Mouse (Mus musculus): ENCODE measurements around the gene Taf1c.

The Taf1c gene

DNA sequence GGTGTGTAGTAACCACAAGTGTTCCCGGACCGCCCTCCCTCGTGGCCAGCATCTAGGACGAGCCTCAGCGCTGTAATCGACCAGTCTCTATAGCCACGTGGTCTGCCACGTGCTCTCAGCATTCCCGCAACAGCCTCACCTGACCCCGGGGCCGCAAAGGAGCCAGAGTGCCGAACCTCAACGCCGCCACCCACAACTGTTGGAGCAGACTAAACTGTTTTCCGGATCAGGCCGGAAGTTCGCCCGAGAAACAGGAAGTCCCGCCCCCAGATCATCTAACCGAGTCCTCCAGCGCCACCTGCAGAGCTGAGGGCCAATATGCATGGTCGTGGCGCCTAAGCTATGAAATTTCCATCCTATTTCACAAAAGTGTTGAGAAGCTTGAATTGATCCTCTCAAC is at the start of gene Taf1c:
TSS of gene Taf1c (minus strand) at position 227 of the 400 bp plus-strand sequence.
- DNase-seq (ENCODE audit: extremely low spot score), result peak; percentile 90

DNA sequence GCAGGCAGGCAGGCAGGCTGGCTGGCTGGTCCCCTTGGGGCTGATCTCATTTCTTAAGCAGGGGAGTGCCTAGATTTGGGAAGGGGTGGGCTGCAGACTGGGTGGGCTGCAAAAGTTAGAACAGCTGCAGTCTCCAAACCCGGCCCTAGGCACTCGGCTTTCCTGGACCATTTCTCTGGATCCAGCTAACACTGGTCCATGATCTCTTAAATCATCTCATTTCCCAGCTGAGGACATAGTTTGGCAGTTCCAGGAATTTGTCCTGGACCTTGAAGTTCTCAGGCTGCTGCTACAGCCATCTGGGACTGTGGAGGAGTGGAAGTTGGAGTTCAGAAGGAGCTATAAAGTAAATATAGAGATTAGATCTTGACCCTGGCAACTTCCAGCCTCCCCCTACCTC is 46.3 kb upstream of the Taf1c start:
- no peak for DNase-seq (ENCODE audit: extremely low spot score)

DNA sequence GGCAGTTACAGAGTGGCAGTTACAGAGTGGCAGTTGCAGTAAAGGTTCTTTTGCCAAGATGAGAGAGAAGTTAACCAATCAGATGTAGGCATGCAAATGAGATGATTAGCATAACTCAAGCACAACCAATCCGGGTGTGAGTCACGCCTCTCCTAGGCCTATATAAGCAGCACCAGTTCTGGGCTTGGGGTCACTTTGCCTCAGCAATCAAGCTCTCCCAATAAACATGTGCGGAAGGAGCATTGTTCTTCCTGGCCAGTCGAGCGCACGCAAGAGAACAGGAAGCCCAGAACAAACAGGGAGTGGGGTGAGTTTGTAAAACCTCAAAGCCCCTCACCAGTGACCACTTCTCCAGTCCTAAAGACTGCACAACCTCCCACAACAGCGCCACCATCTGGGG is 41.8 kb upstream of the Taf1c start:
- DNase-seq (ENCODE audit: extremely low spot score), result no peak

DNA sequence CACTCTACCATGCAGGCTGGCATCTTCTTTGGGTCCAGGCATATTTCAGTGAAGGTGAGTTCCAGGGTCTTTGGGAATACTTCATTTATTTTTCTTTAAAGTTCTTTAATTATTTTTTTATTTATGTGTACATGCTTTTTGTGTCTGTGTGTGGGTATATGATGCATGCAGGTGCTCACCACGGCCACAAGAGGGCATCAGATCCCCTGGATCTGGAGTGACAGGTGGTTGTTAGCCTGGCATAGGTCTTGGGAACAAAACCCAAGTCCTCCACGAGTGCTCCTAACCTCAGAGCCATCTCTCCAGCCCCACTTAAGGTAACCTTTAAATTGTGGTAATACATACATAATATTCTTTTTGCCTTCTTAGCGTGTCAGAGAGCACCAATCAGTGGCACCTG is 41.2 kb upstream of the Taf1c start:
- DNase-seq (ENCODE audit: extremely low spot score), result no peak

DNA sequence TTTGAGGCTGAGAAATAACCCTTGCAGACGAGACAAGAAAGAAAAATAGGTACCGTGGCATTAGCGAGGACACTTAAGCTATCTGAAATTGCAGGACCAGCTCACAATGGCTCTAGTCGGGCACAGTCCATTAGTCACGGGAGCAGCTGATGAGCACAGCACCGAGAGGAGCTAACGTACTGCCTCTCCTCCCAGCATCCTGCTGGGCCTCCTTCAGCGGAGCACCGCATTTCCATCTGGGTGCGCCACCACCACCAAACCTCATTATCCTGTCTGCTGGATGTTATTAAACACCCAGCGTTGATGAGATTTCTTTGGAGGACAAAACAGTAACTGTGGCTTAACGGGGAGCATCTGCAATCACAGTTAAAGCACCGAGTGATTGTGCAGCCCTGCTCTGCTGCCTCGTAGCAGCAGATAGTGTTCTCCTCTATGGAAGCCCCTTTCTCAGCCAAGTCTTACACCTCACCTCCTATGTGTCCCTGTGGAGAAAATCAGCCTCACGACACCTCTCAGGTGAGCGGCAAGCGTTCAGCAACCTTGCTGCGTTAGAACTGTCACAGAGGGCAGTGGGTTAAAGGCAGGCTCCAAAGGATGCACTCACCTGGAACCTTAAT is 40.1 kb upstream of the Taf1c start:
- DNase-seq (ENCODE audit: extremely low spot score), result no peak

DNA sequence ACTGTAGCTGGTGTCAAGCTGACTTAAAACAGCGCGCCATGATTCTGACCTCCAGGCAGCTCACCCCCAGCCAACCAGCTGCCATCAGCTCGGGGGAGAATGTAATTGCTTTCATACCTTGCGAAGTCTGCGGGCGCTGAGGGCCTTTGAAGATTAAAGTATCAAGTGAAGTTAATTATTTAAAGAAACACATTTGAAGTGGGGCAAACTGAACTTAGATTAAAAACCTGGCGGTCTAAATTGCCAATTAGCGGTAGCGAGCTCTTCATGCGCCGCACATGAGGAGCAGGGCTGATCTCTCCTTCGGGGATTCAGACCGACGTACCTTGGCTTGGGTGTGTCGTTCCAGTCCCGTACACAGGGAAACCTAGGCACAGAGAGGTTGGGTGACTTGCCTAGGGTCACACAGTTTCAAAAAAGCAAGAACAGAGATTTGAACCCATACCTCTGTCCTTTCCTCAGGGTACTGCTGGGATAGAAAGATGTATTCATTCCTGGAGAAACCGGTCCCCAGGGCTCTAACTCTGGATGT is 39.5 kb upstream of the Taf1c start:
- DNase-seq (ENCODE audit: extremely low spot score), result no peak

DNA sequence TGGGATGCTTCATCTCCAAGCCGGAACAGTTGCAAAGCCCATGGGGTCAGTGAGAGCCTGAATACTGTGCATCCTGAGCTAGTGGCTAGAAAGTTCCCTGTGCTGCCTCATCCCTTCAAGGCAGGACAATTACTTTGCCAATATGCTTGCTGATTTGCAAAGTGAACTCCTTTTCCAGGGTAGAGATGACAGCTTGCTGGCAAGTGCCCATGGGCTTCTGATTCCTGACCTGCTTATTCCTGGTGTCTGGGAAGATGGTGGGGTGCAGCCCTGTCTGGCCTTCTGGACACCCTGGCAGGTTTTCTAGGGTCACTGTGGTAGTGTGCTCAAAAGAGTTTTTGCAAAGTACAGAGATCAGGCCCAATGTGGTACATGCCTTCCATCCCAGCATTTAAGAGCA is 37.9 kb upstream of the Taf1c start:
- no peak for DNase-seq (ENCODE audit: extremely low spot score)

DNA sequence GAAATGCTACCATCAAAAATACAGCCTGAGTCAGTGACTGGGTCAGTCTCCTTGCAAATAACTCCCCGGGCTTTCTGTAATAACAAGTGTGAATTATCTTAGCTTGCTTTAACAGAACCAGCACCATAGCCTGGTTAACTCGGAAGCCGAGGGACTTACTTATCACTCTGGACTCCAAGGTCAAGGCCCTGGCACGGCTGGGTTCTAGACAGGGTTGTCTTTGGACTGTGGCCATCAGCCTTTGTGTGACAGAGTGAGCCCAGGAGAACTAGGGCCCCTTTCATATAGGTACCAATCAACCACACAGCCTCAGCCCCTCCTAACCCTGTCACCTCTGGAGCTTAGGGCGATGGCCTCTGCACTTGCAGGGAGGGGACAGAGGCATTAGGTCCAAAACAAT is 36.0 kb upstream of the Taf1c start:
- DNase-seq (ENCODE audit: extremely low spot score), result no peak

DNA sequence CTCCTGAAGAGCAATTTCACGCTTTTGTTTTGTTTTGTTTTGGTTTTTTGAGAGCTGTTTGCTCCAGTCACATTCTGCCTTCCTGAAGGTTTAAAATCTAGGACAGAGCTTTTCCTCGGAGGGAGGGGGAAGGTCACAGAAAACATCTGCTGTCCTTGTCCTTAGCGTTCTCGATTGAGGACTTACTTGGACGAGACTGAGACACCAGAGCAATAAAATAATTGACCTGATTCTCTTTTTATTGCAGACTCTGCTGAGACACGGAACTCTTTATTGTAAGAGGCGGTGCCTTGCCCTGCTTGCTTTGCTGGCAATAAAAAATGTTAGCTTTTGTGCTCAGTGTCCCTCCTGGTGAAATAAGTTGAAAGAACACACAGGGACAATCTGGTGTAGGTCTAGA is 34.8 kb upstream of the Taf1c start:
- DNase-seq (ENCODE audit: extremely low spot score), result no peak

DNA sequence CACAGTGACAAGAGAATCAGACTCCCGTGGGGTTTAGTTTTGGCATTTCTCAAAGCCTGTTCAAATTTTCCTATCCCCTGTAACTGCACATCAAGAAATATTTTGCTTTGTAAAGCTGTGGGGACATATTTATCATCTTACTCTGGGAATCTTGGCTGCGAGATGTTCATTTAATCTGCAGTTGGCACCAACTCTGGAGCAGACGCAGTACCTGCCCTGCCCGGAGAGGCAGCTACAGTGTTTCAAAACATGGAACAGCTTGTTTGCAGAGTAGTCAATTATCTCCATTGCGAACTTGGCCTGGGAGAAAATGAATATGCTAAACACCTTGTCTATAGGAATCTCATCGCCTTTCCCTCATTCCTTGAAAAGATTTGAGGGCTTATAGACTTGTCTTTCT is 33.2 kb upstream of the Taf1c start:
- no peak for DNase-seq (ENCODE audit: extremely low spot score)

DNA sequence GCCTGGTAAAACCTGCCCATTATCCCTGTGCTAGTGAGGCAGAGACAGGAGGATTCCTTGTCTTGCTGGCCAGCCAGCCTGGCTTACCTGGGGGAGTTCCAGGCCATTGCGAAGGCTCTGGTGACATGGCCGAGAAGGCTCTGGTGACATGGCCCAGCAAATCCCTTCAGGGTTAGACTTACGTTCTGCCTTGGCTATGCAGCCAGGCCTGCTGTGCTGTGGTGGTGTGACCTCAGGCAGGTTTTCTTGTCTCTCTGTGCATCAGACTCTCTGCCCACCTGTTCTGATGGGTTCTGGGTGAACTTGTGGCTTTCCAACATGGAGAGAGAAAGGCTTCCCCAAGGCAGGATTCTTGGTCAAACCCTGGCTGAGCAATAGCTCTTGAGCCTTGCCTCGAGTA is 32.4 kb upstream of the Taf1c start:
- DNase-seq (ENCODE audit: extremely low spot score), result no peak

DNA sequence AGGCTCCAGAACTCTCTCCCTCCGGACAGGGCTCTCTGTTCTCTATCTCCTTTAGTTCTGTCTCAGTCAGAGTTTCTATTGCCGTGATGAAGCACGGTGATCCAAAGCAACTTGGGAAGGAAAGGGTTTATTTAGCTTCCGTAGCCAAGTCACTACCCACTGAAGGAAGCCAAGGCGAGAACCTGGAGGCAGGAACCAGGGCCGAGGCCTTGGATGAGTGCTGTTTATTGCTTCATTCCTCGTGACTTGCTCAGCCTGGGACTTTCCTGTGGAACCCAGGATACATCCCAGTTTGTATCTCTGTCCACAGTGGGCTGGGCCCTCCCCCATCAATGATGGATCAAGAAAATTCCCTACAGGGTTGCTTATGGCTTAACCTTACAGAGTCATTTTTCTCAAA is 31.7 kb upstream of the Taf1c start:
- no peak for DNase-seq (ENCODE audit: extremely low spot score)

DNA sequence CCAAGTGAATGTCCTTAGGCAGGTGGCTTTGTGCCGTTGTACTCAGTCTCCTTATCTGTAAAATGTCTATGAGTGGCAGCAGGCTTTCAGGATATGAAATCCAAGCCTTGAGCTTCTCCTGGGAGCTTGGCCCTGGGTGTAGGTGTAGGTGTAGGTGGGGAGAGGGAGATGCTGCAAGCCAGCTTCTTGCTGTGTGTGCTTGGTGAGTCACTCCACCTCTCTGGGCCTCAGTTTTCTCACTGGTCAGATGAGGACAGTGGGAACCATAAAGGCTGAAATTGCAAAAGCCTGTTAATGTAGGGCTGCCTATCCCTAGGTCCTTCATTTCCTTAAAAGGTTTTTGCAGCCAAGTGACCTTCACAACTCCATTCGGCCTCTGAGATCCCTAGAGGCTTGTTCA is 30.9 kb upstream of the Taf1c start:
- DNase-seq (ENCODE audit: extremely low spot score), result no peak

DNA sequence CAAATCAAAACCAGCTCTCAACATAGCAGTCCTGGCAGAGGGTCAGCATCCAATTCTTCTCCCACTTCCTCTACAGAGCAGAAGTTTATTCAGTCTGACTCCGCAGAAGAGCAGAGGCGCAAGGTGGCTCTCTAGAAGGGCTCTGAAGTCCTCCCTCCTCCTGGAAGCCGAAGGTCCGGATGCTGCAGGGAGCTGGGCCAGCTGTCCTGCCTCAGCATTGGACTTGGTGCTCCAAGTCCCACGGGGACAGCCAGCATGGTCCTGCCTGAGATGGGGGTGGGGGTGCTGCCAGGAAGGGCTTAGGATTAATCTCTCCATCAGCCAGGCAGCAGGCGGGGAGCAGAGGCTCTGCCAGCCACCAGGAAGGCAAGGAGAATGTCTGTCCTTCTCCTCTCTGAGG is 30.4 kb upstream of the Taf1c start, which contains the start of gene Kcng4:
TSS of gene Kcng4 (minus strand) at position 303 of the 400 bp plus-strand sequence.
- DNase-seq (ENCODE audit: extremely low spot score), result no peak

DNA sequence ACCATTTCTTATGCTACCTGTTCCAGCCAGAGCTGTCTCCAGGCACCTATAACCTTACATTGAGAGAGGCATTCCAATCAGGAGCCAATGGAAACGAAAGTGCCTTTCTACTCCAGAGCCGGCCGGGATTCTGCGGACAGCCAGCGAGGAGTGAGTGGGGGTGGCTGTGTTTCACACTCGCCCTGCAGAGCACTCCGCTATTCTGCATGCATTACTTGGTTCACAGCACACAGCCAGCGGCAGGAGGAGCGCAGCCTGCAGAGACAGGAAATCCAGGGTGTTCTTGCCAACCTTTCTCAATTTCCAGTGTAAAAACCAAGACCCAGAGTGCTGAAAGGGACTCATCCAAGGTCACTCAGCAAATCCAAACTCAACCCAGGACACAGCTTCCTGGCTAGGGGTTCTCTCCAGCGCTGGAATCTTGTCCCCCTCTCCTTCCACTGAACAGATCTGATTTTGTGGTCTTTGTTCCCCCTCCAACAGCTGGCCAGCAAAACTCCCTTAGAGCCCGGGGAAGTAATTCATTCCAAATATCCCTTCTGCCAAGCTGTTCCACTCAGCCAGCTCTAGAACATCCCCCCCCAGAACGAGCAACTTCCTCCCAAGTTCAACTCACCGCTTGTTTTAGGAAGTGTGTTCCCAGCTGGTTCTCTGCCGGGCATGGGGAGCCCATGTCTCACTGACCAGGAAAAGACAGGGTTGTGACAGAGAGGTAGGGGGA is 29.8 kb upstream of the Taf1c start:
- no peak for DNase-seq (ENCODE audit: extremely low spot score)

DNA sequence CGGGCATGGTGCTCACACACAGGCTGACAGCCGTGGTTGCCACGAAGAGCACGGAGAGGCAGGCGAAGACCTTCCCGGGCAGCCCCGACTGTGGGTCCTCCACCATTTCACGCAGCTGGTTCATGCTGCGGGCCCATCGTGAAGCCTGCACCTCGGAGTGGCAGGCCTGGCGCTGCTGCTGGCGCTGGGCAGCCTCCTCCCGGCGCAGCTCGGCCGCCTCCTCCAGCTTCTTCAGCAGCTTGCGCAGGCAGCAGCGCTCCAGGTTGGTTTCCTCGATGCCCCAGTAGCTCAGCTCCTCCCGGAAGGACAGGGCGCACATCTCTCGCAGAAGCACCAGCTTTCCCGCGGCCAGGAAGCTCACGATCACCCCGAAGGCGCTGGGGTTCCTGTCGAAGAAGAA is 27.9 kb upstream of the Taf1c start:
- DNase-seq (ENCODE audit: extremely low spot score), result no peak

DNA sequence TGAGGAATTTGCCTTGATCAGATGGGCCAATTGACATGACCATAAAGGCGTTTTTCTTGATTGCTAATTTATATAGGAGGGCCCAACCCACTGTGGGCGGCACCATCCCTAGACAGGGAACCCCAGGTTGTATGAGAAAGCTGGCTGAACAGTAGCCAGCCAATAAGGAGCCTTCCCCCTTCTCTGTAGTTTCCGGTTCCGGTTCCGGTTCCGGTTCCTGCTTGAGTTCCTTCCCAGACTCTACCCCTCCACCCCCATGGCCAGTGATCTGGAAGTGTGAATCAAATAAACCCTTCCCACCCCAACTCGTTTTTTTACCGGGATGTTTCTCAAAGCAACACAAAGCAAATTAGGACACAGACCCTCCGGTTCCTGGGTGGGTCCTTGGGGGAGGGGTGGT is 27.2 kb upstream of the Taf1c start:
- DNase-seq (ENCODE audit: extremely low spot score), result no peak

DNA sequence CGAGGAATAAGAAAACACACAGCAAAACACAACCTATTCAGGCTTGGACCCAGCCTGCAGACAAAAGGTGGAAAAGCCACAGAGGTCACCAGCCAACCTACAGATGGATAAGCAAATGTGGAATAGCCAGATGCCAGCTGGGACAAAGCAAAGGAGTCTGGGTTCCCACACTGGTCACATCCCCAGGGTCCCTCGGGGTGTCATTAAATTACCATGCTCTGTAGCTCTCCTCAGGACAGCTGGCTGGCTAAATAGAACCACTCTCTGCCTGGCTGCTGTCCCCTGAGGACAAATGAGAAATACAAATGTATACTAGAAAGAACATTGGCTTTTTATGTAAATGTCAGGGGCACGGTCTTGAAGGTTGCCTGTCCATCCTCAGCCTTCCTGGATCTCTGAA is 25.8 kb upstream of the Taf1c start:
- no peak for DNase-seq (ENCODE audit: extremely low spot score)

DNA sequence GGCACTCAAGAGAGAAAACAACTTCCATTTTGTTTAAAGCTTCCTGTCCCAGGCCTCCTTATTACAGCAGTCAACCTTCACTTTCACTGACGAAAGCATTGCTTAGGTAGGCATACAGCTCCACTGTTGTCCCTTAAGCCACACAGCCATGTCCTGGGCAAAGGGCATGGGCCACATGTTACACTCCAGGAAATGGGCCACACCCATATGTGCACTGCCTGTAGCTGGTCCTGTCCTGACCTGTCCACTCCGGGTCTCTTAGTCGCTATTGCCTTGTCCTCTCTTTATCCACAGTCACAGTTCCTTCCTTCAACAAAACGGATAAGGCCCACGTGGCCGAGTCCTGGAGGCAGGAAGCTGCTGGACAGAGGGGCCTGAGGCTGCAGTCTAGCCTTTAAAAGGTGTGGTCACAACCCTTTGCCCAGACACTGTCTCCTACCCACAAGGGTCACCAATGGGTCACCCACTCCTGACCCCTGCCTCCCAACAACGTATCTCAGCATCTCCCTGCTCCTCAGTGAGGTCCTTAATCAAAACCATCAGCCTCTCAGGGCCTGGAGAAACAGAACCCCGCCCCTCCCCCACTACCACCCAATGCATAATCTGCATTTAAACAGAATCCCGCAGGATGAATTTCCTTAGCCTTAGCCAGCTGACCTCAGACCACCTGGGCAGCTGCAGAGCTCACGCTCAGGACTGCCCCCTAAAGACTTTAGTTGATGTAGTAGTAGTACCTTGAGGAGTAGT is 22.8 kb upstream of the Taf1c start:
- peak; percentile 60 for DNase-seq (ENCODE audit: extremely low spot score)

DNA sequence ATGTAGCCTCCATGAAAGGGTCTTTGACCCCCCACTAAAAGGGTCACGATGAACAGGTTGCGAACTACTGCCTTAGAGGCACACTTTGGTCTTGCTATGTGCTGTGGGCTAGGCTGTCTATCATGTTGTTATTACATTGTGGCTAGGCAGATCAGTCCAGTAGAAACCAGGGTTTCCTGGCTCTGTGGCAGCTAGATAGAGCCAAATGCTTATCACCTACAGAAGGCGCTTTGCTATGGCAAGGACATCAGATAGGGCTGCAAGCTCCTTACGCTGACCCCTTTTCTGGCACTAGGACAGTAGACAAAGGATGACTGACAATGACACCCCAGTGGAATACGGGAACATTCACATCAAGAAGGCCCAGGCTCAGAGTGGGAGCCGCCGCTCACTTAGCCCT is 22.2 kb upstream of the Taf1c start:
- DNase-seq (ENCODE audit: extremely low spot score), result no peak

DNA sequence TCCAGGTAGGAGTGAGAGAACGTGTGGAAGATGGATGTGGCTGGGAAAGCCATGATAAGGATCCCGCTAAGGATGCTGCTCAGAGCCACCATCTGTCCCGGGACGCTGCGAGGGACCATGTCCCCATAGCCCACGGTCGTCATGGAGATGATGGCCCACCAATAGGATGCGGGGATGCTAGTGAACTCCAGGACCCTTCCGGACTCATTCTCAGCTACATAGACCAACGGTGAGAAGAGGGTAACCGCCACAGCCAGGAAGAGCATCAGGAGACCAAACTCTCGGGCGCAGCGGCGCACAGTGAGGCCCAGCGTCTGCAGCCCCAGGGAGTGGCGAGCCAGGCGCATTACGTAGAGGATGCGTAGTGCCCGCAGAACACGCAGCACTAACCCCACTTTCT is 20.8 kb upstream of the Taf1c start:
- DNase-seq (ENCODE audit: extremely low spot score), result no peak

DNA sequence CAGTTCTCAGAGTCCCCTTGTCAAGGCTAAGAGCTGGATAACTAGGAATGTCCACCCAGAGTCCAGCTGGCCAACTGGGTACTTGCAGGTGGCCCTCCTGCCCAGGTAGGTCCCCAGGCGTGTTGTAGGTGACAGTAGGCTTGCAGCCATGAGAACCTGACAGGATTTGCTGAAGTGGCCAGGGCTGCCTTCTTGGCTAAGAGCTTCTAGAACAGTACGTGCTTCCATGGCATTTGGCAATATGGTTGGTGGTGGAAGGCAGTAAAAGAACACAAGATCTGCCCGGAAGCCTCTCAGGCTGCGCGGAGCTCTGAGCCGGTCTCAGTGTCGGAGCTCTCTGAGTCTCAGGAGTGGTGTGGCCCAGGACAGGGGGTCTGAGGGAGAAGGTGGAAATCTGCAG is 19.9 kb upstream of the Taf1c start:
- DNase-seq (ENCODE audit: extremely low spot score), result no peak

DNA sequence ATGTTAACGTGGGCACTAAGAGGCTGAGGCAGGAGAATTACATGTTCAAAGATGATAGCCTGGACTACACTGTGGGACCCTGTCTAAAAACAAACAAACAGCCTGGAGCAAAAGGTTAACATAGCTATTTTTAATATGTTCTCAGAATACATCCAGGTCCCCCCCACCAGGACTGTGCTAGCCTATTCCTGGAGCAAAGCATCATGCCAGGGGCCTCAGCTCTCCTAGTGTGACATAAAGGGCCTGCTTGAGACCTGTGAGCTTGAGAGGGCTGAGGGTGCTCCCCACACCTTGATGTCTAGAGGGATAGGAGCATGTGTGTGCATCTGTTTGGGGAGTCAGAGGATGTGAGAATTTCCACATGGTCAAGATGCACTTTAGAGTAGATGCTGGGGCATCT is 18.7 kb upstream of the Taf1c start:
- no peak for DNase-seq (ENCODE audit: extremely low spot score)
